Mouse (Mus musculus): ENCODE data around the gene Eef1akmt3.

DNA sequence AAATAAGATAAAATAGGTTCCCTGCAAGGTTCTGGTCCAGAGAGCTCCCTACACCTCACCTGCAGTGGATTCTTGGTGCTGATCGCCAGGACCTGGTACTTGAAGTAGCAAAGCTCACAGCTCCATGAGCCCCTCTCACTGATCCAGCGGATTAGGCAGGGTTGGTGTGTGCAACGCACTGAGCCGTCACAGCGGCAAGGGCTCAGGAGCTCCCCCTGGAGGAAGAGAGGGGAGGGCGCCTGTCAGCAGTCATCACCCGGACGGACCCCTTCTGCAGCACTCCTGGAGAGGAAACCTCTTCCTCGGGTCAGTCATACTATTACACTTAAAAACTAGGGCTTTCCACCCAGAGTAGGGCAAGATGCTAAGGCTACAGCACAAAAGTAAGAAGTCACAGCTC lies 16.8 kb upstream of the Eef1akmt3 start:
- TF ChIP-seq POLR2A (IDR thresholded peaks at IDR 0.05; ENCODE audit: borderline replicate concordance, low read depth, low read length) (no peak), CTCF (IDR thresholded peaks at IDR 0.05; ENCODE audit: low read depth, low read length) (peak; percentile 85)
